Mouse (Mus musculus): ENCODE results near the gene Nr2f6.

Nr2f6 gene

DNA sequence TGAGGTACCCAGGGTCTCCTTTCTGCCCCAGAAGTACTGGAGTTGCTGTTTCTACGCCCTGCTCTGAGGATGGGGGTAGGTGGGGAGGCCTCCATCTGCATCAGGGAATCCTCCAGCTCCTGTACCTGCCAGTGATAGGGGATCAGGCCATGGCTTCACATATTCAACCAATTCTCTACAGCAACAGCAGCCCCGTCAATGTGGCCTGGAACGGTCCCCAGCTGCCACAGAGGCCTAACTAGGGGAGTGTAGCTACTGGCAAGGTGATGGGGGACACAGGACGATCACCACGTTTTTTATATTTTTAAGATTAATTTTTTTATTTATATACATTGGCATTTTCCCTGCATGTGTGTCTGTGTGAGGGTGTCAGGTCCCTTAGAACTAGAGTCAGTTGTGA, 10.6 kb upstream of the Nr2f6 start:
- in situ Hi-C loops (cut with MboI, MseI), result no loop called here

DNA sequence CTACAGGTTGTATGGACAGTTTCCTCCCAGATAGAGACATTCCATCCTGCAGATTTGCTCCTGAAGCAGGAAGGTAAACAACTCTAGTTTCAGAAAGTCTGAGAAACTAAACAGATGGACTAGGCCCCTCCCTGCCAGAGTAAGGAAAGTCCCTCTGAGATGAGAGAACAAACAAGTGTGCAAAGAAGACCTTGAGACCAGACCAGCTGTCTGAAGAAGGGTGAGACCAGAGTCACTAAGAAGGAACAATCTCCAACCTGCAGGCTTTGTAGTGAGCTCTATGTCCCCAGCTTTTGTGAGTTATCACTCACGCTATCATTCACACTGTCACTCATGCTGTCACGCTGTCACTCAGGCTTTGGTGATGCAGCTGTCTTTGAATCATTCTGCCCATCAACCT, 9.9 kb upstream of the Nr2f6 start:
- in situ Hi-C loops (cut with MboI, MseI), result no loop called here

DNA sequence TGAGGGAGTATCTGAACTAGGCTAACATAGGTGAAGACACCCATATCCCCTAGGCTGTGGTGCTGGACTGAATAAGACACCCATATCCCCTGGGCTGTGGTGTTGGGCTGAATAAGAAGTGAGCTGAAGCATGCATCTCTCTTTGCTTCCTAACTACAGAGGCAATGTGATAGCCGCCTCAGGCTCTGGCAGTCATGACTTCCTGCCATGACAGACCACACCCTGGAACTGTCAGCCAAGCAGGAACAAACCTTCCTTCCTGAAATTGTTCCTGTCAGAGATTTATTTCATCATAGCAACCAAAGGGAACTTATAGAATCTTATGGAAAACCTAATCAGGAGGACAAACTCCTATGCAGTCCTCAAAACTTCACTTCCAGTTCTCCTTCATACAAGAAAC, 6.5 kb upstream of the Nr2f6 start:
- in situ Hi-C loops (cut with MboI, MseI), result no loop called here

DNA sequence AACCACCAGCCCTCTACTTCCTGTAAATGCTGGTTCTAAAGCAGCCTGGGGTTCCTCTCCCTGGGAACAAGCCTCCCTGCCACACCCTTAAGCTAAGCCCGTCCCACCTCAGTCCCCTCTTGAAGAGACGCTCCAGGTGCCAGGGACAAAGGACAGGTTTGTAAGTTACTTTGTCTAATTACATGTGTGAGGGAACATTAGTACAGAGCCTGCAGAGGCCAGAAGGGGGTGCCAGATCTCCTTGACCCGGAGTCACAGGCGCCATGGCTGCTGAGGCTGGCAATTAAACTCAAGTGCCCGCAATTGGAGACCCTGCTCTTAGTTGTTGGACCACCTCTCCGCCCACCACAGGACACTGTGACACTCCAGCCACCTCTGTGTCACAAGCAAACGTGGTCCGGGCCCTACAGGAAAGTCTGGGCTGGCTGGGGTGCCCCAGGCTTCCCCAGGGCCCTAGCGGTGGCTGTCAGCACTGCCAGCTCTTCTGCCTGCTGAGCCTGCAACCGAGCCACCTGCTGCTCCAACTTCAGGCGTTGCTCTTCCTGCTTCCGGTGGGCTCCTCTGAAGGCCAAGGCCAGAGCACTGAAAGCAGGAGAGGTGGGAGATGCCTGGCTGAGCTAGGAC, 3.6 kb upstream of the Nr2f6 start:
- in situ Hi-C loops (cut with MboI, MseI), result no loop called here

DNA sequence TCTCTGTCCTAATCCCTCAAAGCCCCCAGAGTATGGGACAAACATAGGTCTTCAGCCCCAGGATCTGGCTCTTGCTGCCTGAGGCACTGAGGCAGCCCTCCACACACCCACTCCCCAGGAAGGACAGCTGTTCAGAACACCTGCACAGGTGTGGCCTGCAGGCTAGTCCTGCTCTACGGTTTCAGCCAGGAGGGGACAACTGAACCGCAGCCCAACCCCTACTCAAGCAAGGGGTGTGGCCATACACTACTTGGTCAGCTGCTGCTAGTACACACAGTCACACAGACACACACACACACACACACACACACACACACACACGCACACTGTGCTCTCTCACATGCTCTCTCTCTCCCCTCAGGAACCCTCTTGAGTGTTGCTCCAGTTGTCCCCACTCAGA, 2.1 kb upstream of the Nr2f6 start:
- in situ Hi-C loops (cut with MboI, MseI), result no loop called here

DNA sequence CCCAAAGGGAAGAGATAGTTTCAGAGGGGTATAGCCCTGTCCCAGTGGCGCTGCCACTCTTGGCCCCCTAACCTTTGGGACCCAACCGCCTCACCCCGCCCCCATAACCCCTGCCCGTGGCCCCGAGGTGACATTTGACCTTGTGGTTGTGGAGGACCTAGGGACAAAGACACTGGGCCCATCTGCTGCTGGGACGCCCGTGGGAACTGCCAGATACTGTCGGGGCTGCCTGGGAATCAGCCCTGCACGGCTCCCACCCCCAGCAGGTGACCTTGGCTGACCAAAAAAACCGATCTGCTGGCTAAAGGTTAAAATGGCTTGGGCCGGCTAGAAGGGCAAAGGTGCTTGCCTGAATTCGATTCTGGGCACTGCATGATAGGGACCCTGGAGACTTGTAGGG, 1.6 kb upstream of the Nr2f6 start:
- in situ Hi-C loops (cut with MboI, MseI), result no loop called here

DNA sequence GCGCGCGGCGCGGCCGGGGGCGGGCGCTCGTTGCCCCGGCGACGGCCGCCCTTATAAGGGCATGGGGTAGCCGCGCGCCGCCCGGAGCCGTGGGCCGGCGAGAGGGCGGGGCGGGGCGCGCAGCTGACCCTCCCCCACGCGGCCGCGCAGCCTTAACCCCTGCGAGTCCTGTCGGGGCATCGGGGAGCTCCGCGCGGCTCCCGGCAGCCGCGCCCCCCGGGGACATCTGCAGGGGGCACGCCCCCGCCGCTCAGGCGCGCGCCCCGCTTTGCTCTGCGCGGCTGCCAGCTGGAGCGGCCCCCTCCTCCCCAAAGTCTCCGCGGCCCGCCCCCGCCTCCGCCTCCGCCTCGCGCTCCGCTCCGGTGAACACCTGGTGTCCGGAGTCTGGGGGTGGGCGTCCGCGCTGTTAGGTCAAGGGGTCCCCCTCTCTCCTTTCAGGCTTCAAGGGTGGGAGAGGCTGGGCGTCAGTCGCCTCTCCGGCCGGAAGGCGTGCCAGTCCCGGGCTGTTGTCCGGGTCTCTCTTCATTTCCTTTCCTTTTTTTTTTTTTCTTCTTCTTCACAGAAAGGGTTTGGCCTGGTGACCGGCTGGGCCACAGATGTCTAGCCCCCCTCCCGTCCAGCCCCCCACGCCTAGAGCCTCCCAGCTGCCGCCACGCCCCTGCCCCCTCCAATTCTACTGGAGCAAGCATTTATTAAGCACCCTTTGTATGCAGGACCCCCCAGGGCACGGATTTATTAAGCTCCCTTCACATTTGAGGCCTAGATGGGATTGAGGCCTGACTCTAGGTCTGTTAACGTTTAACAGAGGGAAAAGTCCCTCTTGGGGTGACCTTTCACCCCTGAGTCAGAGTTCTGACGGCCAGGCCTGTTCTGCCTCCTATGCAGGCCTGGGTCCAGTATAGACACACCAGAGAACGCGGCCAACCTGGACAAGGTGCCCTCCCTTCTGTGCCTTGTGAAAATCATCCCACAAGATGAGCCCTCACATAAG, 506 bp upstream of the Nr2f6 start:
- in situ Hi-C loops (cut with MboI, MseI), result no loop called here

DNA sequence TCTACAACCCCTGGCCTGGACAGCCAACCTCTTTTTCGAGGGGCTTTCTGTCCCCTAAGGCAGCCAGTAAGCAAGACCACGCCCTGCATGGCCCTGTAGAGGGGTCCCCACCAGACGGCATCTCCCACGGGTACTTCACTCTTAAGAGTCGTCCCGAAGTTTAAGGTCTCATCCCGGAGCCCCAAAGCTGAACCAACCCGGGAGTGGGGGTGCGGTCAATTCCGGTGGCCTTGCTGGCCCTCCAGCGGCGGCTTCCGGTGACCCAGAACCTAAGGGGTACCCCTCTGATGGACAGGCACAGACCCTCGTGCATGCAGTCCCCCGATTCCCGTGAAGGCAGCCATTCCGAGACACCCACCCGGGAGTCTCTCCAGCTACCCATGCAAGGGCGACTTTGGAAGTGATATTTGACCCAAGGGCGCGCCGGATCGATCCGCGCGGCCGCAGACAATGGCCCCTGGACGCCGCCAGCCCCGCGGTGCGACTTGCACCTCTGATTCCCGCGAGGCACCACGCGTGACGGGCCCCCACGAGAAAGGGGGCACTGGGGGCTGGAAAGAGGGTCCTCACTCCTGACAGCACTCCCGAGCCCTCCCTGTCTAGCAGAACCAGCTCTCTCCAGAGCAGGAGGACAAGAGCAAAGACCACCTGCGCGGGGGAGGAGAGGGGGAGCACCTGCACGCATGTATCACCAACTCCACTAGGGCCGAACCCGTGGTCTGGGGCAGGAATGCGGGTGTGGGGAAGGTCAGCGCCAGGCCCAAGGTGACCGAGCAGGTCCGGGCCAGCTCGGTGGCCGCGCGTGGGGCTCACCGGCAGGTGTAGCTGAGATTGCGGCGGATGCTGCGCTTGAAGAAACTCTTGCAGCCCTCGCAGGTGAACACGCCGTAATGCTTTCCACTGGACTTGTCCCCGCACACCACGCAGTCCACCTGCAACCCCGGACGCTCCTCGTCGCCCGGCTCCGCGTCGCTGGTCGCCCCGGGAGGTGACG, 1.3 kb downstream of the Nr2f6 start:
- in situ Hi-C loops (cut with MboI, MseI), result no loop called here

DNA sequence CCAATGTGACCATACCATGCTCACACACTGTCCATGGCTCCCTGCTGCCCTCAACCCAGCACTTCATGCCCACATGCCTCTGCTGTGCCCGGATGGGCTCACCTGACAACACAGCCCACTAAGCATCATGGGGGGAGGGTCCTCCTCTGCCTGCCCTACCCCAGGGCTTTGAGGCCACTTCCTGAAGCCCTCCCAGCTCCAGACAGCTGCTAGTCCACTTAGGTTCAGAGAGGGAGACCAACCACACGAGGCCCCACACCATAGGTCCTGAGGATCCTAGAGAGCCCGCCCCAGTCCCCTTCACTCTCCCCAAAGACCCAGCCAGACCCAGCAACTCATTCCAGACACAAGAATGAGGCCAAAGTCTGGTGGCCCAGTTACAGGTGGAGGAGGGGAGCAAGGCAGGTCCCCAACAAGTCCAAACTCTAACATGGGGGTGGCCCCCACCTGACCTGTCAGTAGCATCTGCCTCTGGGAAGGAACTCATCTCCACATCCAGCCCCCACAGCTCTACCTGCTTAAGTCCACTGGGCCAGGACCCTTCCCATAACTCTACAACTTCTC, 2.2 kb downstream of the Nr2f6 start:
- in situ Hi-C loops (cut with MboI, MseI), result no loop called here

DNA sequence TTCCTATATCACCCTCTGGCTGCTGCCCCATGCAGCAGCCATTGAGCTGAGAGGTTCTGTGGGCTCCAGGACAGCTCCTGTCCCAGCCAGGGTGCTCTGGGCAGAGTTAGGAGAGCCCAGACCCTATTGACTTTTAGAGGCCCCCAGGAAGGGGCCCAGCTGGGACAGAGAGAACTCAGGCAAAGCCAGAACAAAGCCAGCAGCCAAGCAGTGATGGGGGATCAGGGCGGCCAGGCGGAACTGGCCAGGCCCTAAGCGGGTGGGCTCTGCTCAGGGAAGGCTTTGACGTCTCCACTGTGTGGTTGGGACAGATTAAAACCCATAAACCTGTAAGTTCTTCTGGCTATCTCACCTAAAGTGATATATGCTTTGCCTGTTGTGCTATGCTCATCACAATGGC, 2.8 kb downstream of the Nr2f6 start:
- in situ Hi-C loops (cut with MboI, MseI), result no loop called here

DNA sequence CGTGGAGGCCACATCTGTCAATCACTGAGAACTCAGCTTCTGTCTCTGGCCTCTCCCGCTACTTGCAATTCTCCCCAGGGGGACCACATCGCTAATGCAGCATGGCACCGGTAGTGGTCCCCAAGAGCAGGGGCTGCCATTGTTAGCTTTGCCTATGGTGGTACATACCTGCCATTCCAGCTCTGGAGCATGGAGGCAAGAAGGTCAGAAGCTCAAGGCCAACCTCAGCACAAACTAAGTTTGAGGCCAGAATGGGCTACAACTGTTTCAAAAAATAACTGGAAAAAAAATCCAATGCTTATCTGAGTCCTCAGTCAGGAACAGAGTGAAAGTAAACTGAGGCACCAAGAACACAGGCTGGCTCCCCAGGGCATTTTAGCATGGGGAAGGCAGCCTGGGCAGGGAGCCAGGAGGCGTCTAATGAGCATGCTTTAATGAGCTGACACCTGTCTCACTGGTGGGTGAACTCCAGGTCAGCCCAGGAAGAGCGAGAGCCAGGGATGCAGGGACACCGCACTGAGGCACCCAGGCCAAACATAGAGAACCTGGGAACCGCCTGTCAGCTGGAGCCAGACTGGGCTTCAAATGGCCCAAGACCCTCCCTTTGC, 5.2 kb downstream of the Nr2f6 start:
- in situ Hi-C loops (cut with MboI, MseI), result no loop called here

DNA sequence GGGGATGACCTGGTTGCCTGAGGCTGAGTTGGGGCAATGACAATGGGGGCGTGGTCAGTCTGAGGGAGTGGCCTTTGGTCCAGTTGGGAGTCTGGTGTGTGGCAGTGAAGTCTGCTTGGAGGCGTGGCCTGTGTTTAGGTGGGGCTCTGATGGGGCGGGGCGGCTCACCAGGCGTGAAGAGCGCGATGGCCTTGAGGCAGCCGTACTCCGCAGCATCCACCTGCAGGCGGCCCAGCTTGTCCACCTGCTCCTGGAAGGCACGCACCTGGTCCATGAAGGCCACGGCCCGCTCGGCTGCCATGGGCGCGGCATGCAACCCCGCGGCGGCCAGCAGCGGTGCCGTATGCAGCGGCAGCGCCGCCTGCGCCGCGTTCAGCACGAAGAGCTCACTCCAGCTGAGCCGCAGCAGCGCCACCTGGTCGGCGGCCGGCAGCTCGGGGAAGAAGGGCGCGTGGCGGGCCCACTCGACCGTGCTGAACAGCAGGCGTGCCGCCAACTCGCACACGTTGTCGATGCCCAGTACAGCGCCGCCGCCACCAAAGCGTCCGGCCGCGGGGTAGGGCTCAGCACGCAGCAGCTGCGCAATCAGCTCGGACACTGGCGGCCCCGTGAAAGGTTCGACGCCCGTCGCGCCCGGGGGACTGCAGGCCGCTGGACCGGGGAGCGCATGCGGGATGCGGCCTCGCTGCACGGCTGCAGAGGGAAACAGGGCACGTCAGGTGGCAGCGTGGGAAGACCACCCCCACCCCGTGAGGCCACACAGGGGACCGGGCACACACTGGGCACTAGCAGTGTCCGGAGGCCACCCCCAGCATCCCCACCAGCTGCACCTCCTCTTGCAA, 6.0 kb downstream of the Nr2f6 start:
- in situ Hi-C loops (cut with MboI, MseI), result no loop called here

DNA sequence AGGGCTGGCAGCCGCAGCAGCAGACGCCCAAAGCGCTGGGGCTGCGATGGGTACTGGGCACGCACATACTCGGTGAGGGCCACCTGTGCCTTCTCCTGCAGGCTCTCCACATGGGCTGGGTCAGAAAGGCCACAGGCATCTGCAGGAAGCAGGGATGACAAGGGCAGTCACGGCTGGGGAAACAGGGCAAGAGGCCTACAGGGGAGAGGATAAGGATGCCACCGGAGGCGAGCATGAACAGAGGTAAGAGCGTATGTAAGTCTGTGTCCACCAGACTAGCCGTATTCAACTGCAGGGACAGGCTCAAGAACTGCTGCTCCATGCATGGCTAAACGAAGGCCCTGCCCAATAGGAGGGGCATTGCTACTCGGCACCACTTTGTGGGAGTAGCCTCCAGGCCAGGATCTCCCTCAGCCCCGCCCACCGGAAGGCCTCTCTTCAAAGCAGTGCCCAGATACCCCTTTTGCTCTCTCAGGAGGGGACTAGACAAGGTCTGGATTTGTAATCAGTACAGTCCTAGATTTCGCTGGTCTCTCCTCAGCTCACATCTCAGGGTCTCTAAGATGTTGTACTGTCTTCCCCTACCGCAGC, 7.0 kb downstream of the Nr2f6 start:
- in situ Hi-C loops (cut with MboI, MseI), result loop anchor here (5.0 kb wide), 1 partner anchor 33 kb away; the partner anchor contains the start of gene Ankle1

DNA sequence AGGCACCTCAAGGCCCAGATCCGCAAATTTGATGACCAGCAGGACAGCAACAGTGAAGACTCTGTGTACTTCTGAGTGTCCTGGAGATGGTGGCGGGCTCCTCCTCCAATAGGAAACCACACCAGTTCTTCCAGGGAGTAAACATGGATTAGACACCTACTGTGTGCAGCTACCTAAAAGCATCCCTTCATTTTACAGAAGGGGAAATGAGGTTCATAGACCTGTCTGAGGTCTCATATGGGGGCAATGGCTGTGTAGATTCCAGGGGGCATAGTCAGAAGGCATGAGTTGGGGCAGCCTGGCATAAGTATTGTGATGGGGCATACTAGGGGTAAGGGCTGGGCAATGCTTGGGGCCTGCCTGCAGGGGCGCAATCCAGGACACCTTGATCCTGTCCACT, 8.8 kb downstream of the Nr2f6 start:
- in situ Hi-C loops (cut with MboI, MseI), result loop anchor here (5.0 kb wide), 1 partner anchor 34 kb away; the partner anchor contains the start of gene Ankle1

DNA sequence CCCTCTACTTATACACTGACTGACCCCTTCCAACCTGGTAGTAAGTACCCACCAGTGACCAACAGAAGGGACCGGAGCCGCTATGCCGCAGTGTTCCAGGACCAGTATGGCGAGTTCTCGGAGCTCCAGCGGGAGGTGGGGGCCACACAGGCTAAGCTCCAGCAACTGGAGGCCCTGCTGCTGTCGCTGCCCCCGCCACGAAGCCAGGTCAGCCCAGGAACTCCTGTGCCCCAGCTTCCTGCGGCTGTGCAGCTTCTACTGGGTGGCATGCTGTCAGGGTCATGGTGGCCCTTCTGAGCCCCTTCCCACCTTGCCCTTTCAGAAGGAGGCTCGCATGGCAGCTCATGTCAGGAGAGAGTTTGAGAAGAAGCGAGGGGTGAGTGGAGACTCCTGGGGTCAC, 9.3 kb downstream of the Nr2f6 start:
- in situ Hi-C loops (cut with MboI, MseI), result loop anchor here (5.0 kb wide), 1 partner anchor 35 kb away; the partner anchor contains the start of gene Ankle1

DNA sequence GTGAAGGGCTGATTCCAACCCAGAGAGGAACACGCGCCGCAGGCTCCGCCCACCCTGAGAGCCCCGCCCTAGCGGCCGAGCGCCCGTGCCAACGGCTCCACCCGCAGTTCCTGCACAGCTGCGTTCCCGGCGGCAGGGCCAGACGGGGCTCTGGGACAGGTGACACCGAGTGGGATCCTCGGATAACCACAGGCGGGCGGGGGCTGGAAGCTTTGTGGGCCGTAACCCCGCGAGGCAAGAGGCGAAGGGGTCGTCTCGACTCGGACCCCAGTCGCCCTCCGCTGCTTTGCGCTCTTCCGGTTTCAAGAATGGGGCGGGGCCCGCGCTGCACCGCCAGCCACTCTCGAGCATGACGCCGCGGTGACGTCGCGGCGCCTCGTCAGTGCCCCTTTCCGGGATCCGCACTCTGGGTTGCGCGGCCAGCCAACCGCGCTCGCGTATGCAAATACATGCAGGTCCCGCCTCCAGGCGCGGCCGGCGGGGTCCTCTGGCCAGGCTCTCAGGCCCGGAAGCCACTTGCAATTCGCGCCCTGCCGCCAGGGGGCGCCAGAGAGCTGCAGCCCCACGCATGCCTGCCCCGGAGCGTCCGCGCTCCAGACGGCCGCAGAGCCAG, 10.4 kb downstream of the Nr2f6 start, which contains the start of gene Ocel1:
Gene Ocel1, plus strand, starts transcription at position 63 of the 613 bp plus-strand sequence.
- in situ Hi-C loops (cut with MboI, MseI), result loop anchor here (5.0 kb wide), 1 partner anchor 36 kb away; the partner anchor contains the start of gene Ankle1

DNA sequence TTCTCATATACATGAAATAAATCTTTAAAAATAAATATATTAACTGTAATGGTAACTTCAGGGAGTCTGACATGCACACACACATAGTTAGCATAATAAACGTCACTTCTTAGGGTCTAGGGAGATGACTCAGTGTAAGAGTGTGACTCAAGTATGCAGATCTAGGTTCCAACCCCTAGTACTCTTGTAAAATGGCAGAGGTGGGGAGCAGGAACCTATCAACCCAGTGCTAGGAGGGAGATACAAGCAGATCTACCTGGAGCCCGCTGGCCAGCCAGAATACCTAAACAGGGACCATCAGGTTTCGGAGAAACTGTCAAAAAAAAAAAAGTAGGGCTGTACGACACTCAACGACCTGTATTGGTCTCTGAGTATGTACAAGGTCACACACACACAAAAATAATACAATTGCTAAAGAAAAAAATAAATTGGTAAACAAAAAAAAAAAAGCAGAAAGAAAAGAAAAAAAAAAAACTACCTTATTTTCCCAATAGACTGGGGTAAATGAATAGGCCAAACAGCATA, 11.0 kb downstream of the Nr2f6 start:
- in situ Hi-C loops (cut with MboI, MseI), result loop anchor here (5.0 kb wide), 1 partner anchor 37 kb away; the partner anchor contains the start of gene Ankle1

DNA sequence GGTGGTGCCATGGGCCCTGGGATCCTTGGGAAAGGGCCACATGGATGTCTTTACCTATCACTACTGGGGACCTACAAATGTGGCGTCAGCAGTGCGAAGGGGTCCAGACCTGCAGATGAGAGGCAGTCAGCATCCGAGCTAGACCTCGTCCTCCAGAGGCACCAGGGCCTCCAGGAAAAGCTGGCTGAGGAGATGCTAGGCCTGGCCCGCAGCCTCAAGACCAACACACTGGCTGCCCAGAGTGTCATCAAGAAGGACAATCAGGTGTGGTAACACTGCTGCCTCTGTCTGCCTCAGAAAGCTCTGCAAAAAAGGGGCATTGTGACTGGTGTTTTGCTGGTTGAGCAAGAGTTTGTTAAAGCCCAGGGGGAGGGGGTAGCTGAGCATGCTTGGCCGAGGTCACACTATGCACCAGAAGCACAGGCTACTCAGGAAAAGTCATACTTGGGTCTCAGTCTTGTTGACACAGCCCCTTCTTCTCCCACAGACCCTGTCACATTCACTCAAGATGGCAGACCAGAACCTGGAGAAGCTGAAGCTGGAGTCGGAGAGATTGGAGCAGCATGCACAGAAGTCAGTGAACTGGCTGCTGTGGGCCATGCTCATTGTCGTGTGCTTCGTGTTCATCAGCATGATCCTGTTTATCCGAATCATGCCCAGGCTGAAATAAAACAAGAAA, 12.6 kb downstream of the Nr2f6 start:
- in situ Hi-C loops (cut with MboI, MseI), result no loop called here
